Mouse (Mus musculus) C2C12 (cell line): ENCODE data around the gene Ube2f.

Source experiments
- CTCF ChIP-seq: IDR thresholded peaks from one replicate; pipeline ENCODE4 v1.5.1; 2011; ENCODE audit not compliant: control insufficient read depth, insufficient read depth, insufficient read length
- MAX ChIP-seq: IDR thresholded peaks from one replicate; pipeline ENCODE4 v1.6.1; 2011; ENCODE audit warnings: mild to moderate bottlenecking, control low read depth
- USF1 ChIP-seq: IDR thresholded peaks from one replicate; pipeline ENCODE4 v1.6.1; 2011; ENCODE audit warnings: low read depth, mild to moderate bottlenecking, control low read depth, moderate library complexity

- TF ChIP-seq CTCF (no peak), MAX (no peak), USF1 (no peak)
These were observed 9.7 kb downstream of the Ube2f start for GRCm38 (mm10) chr1:91259794-91260193.
